Mouse (Mus musculus) lung, embryonic 15.5 days (tissue): ENCODE measurements at regions not wholly inside any gene's neighbourhood (a gene's known extent, or its start where the extent isn't known, plus 50 kb on each side); places are given as distances from the start of the nearest gene placed in this dataset.

Experiments
- ATAC-seq: fragments of 200-750 bp; cut with Nextera tagmentation; 2 replicates; pipeline ENCODE4 v1.8.0; 2017; ENCODE audit warnings: moderate number of reproducible peaks, borderline replicate concordance; ENCODE audit not compliant: low FRiP score, low TSS enrichment; ENCODE audit errors: extremely low read depth
- H3K27ac ChIP-seq: fragments of 300-500 bp; sonication (generic); 2 replicates; pipeline ENCODE4 v1.5.1; 2015; ENCODE audit warnings: moderate library complexity, mild to moderate bottlenecking, inconsistent platforms
- H3K27me3 ChIP-seq: fragments of 300-500 bp; sonication (generic); 2 replicates; pipeline ENCODE4 v1.6.1; 2015; ENCODE audit warnings: inconsistent platforms
- H3K36me3 ChIP-seq: fragments of 300-500 bp; sonication (generic); 2 replicates; pipeline ENCODE4 v1.6.1; 2015; ENCODE audit warnings: inconsistent platforms
- H3K4me1 ChIP-seq: fragments of 300-500 bp; sonication (generic); 2 replicates; pipeline ENCODE4 v1.6.1; 2015; ENCODE audit warnings: inconsistent platforms
- H3K4me2 ChIP-seq: fragments of 300-500 bp; sonication (generic); 2 replicates; pipeline ENCODE4 v1.6.1; 2015; ENCODE audit warnings: inconsistent platforms, mild to moderate bottlenecking, moderate library complexity
- H3K4me3 ChIP-seq: fragments of 300-500 bp; sonication (generic); 2 replicates; pipeline ENCODE4 v1.5.1; 2015; ENCODE audit warnings: mild to moderate bottlenecking, inconsistent platforms
- H3K9ac ChIP-seq: fragments of 300-500 bp; sonication (generic); 2 replicates; pipeline ENCODE4 v1.6.1; 2015; ENCODE audit warnings: inconsistent platforms
- H3K9me3 ChIP-seq: fragments of 300-500 bp; sonication (generic); 2 replicates; pipeline ENCODE4 v1.6.1; 2016; ENCODE audit warnings: inconsistent platforms
- WGBS: fragments of 180-500 bp; shearing (Covaris S2); methylation state at CpG from one replicate; pipeline ENCODE4 v1.1.7; 2015; 5-methylcytosine and 5-hydroxymethylcytosine counted together

- no peak for ATAC-seq
- no peak overlapping the region for H3K27ac ChIP-seq
- WGBS = 98% methylated on average over 2 of the region's 2 CpGs
Measured at GRCm38 (mm10) chr5:64678706-64679105, 124.5 kb upstream of the Klf3 start.

GRCm38 (mm10) chr5:64679996-64680625 is 123.1 kb upstream of the Klf3 start:
- Histone ChIP-seq H3K4me1 (peaks cover 12% of the 10 kb centered on the region), H3K27ac (no peak overlapping the region), H3K27me3 (no peaks in the 10 kb centered on the region), H3K9ac (no peak overlapping the region), H3K4me3 (no peak overlapping the region), H3K9me3 (no peaks in the 10 kb centered on the region), H3K4me2 (0 out of 2 replicates have a peak overlapping the region, but pooled peaks have one; percentile 21), H3K36me3 (no peaks in the 10 kb centered on the region)
- WGBS = 54% methylated on average over 18 of the region's 18 CpGs
- no peak for ATAC-seq

More at GRCm38 (mm10) chr5:64678706-64679105, 124.5 kb upstream of the Klf3 start:
- H3K4me3 ChIP-seq = no peak overlapping the region
- H3K27me3 ChIP-seq = no peaks in the 10 kb centered on the region
- H3K4me2 ChIP-seq = no peak overlapping the region
- peaks cover 12% of the 10 kb centered on the region for H3K4me1 ChIP-seq
- H3K9ac ChIP-seq = no peak overlapping the region
- H3K36me3 ChIP-seq = no peaks in the 10 kb centered on the region
- no peaks in the 10 kb centered on the region for H3K9me3 ChIP-seq

- Histone ChIP-seq H3K9me3 (no peaks in the 10 kb centered on the region), H3K4me2 (no peak overlapping the region), H3K27ac (no peak overlapping the region), H3K4me1 (peaks cover 12% of the 10 kb centered on the region), H3K27me3 (no peaks in the 10 kb centered on the region), H3K36me3 (no peaks in the 10 kb centered on the region), H3K9ac (no peak overlapping the region), H3K4me3 (no peak overlapping the region)
- ATAC-seq = no peak
- 71% methylated on average over 5 of the region's 5 CpGs for WGBS
Measured at GRCm38 (mm10) chr5:64681161-64681560, 122.0 kb upstream of the Klf3 start.

GRCm38 (mm10) chr5:64682326-64682845 is 120.8 kb upstream of the Klf3 start:
- Histone ChIP-seq H3K4me2 (no peak overlapping the region), H3K9ac (no peak overlapping the region), H3K4me1 (peaks cover 12% of the 10 kb centered on the region), H3K27me3 (no peaks in the 10 kb centered on the region), H3K36me3 (no peaks in the 10 kb centered on the region), H3K27ac (no peak overlapping the region), H3K9me3 (no peaks in the 10 kb centered on the region), H3K4me3 (no peak overlapping the region)
- no peak for ATAC-seq
- WGBS = 61% methylated on average over 7 of the region's 7 CpGs

- no peak overlapping the region for H3K9ac ChIP-seq
- H3K9me3 ChIP-seq = no peaks in the 10 kb centered on the region
- no peak for ATAC-seq
- H3K4me2 ChIP-seq = no peak overlapping the region
- H3K4me3 ChIP-seq = no peak overlapping the region
- H3K4me1 ChIP-seq = peaks cover 12% of the 10 kb centered on the region
- no peaks in the 10 kb centered on the region for H3K36me3 ChIP-seq
- 87% methylated on average over 4 of the region's 4 CpGs for WGBS
- H3K27ac ChIP-seq = no peak overlapping the region
- no peaks in the 10 kb centered on the region for H3K27me3 ChIP-seq
Measured at GRCm38 (mm10) chr5:64683419-64683818, 119.8 kb upstream of the Klf3 start.

- H3K4me1 ChIP-seq = peaks cover 12% of the 10 kb centered on the region
- 71% methylated on average over 5 of the region's 5 CpGs for WGBS
- no peak for ATAC-seq
- H3K9me3 ChIP-seq = no peaks in the 10 kb centered on the region
- no peaks in the 10 kb centered on the region for H3K27me3 ChIP-seq
- no peak overlapping the region for H3K27ac ChIP-seq
- no peaks in the 10 kb centered on the region for H3K36me3 ChIP-seq
- no peak overlapping the region for H3K9ac ChIP-seq
- H3K4me3 ChIP-seq = no peak overlapping the region
- no peak overlapping the region for H3K4me2 ChIP-seq
Measured at GRCm38 (mm10) chr5:64684275-64684674, 118.9 kb upstream of the Klf3 start.

GRCm38 (mm10) chr5:64690148-64690547 is 113.0 kb upstream of the Klf3 start:
- no peak overlapping the region for H3K9ac ChIP-seq
- H3K4me1 ChIP-seq = no peaks in the 10 kb centered on the region
- H3K27ac ChIP-seq = no peak overlapping the region
- no peak overlapping the region for H3K4me2 ChIP-seq
- H3K27me3 ChIP-seq = no peaks in the 10 kb centered on the region
- ATAC-seq = no peak
- no peaks in the 10 kb centered on the region for H3K9me3 ChIP-seq
- no peaks in the 10 kb centered on the region for H3K36me3 ChIP-seq
- no peak overlapping the region for H3K4me3 ChIP-seq
- WGBS = 80% methylated on average over 7 of the region's 7 CpGs

GRCm38 (mm10) chr5:64691406-64692100 is 111.6 kb upstream of the Klf3 start:
- 90% methylated on average over 8 of the region's 8 CpGs for WGBS
- Histone ChIP-seq H3K4me1 (no peaks in the 10 kb centered on the region), H3K27me3 (no peaks in the 10 kb centered on the region), H3K4me3 (no peak overlapping the region), H3K36me3 (no peaks in the 10 kb centered on the region), H3K9me3 (no peaks in the 10 kb centered on the region), H3K9ac (no peak overlapping the region), H3K4me2 (no peak overlapping the region), H3K27ac (no peak overlapping the region)
- no peak for ATAC-seq

GRCm38 (mm10) chr5:64692335-64692734 is 110.9 kb upstream of the Klf3 start:
- no peaks in the 10 kb centered on the region for H3K4me1 ChIP-seq
- H3K27ac ChIP-seq = no peak overlapping the region
- no peaks in the 10 kb centered on the region for H3K27me3 ChIP-seq
- ATAC-seq = no peak
- H3K9ac ChIP-seq = no peak overlapping the region
- H3K9me3 ChIP-seq = no peaks in the 10 kb centered on the region
- H3K4me2 ChIP-seq = no peak overlapping the region
- H3K36me3 ChIP-seq = no peaks in the 10 kb centered on the region
- no peak overlapping the region for H3K4me3 ChIP-seq
- WGBS = 73% methylated on average over 11 of the region's 11 CpGs

- 68% methylated on average over 8 of the region's 8 CpGs for WGBS
- no peak for ATAC-seq
Measured at GRCm38 (mm10) chr5:64693616-64694015, 109.6 kb upstream of the Klf3 start.

GRCm38 (mm10) chr5:64694606-64695005 is 108.6 kb upstream of the Klf3 start:
- Histone ChIP-seq H3K4me1 (peaks cover 12% of the 10 kb centered on the region; the same call in 1 of the 2 replicates), H3K9ac (no peak overlapping the region), H3K4me3 (no peak overlapping the region), H3K36me3 (no peaks in the 10 kb centered on the region), H3K27ac (no peak overlapping the region), H3K9me3 (no peaks in the 10 kb centered on the region), H3K4me2 (no peak overlapping the region), H3K27me3 (no peaks in the 10 kb centered on the region)
- WGBS = 80% methylated on average over 8 of the region's 8 CpGs
- no peak for ATAC-seq

More at GRCm38 (mm10) chr5:64693616-64694015, 109.6 kb upstream of the Klf3 start:
- 0 out of 2 replicates have a peak, but pooled peaks cover 2% of the 10 kb centered on the region for H3K4me1 ChIP-seq
- H3K4me2 ChIP-seq = no peak overlapping the region
- no peaks in the 10 kb centered on the region for H3K27me3 ChIP-seq
- H3K27ac ChIP-seq = no peak overlapping the region
- no peaks in the 10 kb centered on the region for H3K9me3 ChIP-seq
- H3K36me3 ChIP-seq = no peaks in the 10 kb centered on the region
- H3K9ac ChIP-seq = no peak overlapping the region
- no peak overlapping the region for H3K4me3 ChIP-seq

- Histone ChIP-seq H3K4me1 (peaks cover 22% of the 10 kb centered on the region), H3K27me3 (no peaks in the 10 kb centered on the region), H3K4me3 (no peak overlapping the region), H3K9me3 (no peaks in the 10 kb centered on the region), H3K9ac (no peak overlapping the region), H3K36me3 (no peaks in the 10 kb centered on the region), H3K27ac (no peak overlapping the region), H3K4me2 (no peak overlapping the region)
- no peak for ATAC-seq
- 84% methylated on average over 14 of the region's 14 CpGs for WGBS
Measured at GRCm38 (mm10) chr5:64696099-64696498, 107.1 kb upstream of the Klf3 start.
